Mouse (Mus musculus) cerebellum, postnatal 14 days (tissue): ENCODE measurements around the gene Arrdc3.

Source experiments
- DNase-seq, 2 experiments: peaks; one replicate each; pipeline ENCODE4 v3.0.0; 2021; ENCODE audit warnings: mixed read lengths in 2 of 2

Arrdc3 gene

DNA sequence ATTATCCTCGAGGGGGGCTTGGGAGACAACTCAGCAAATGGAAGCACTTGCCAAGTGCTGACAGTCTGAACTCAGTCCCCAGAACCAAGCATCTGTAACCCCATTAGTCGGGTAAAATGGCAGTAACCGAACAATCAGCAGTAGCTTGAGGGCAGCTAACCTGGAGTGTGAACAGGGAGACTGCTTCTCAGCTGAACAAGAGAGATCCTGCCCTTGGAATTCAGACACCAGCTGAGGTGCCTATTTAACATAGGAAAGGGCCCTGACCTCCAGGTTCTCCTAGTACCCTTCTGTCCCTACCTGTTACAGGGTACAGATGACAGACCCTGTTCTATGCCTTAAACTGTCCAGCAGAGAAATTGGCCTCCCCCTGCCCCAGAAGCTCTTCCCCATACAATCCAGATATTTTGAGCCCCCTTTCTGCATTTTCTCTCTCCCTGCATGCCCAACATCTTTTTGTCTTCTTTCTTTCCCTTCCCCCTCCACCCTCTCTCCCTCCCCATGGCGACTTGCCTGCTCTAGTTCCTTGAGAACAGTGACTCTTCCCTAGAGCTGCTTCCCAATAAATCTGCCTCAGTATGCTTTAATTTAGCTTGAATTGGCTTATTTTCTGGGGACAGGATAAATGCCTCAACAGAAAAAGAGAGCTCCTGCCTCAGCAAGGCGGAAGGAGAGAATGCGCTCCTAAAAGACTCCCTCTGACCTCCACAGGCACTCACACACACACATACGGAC is 38.6 kb downstream of the Arrdc3 start:
- DNase-seq, result no peak

- DNase-seq, result no peak
Measured at GRCm38 (mm10) chr13:80928187-80928586, 45.0 kb downstream of the Arrdc3 start.

DNA sequence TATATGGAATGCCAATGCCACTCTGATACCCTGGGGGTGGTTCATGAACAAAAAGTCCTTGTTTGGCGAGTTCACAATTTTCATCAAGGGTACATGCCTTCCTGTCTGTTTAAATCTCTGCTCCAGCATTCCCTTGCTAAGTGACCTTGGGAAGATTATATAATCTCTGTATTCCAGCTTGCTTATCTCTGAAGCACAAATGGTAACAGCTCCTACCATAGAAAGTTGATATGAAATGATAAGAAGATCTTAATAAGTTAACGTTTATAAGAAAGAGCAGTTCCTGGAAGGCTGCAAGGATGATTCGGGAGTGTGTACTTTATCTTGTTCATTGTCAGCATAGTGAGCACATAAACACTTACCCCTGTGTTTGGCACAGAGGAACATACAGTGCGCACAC is 46.8 kb downstream of the Arrdc3 start:
- DNase-seq, result no peak

- DNase-seq, result no peak
Measured at GRCm38 (mm10) chr13:80932816-80933402, 49.7 kb downstream of the Arrdc3 start.

GRCm38 (mm10) chr13:80936426-80936825 is 53.2 kb downstream of the Arrdc3 start:
- DNase-seq, result no peak

- peak in 1 of 2 experiments; percentile 14 for DNase-seq
Measured at GRCm38 (mm10) chr13:80939228-80939627, 56.0 kb downstream of the Arrdc3 start.

- DNase-seq, result no peak
Measured at GRCm38 (mm10) chr13:80939866-80940265, 56.7 kb downstream of the Arrdc3 start.

DNA sequence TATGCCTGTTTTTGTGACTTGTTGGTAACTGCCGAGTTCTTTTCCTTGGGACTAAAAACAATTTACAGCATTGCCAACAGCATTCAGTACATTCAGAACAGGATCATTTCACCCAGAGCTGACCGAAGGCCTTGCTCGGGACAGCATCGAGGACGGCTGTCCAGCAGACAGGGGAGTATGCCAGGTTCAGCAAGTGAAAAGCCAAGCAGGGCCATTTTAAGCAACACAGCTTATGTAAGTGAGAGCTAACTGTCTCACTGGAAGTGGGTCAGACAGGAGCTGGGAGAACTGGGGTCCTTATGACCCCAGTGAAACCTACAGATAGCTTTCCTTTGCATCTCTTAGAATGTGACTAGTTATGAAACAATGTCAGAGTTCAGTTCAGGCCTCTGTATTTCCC is 57.2 kb downstream of the Arrdc3 start:
- no peak for DNase-seq

GRCm38 (mm10) chr13:80940860-80941630 is 57.9 kb downstream of the Arrdc3 start:
- DNase-seq, result no peak

DNA sequence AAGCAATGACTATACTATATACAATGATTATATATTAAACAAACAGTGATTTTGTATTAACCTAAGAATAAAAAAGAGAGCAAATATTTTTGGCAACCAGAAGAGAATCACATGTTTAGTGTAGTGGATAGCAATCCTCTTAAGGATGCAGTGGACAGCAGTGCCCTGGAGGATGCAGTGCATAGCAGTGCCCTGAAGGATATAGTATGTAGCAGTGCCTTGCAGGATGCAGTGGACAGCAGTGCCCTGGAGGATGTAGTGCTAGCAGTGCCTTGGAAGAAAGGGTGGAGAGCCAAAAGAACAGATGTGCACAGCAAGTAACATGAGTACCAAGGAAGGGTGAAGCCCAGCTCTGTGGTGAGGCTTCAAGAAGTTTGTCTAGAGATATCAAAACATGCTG is 61.3 kb downstream of the Arrdc3 start:
- no peak for DNase-seq
